Mouse (Mus musculus) mouse trophoblast stem cell (cell line): ENCODE measurements around the gene Dcaf5.
"Not testable (repeated sequence)": the region's sequence is repeated elsewhere in the genome, so short reads cannot be mapped to it uniquely, and the experiment has no call there.

Experiments used
- in situ Hi-C, 2 experiments: fragments of 300-500 bp; cut with MseI, MboI; formaldehyde crosslinking; loops; 2 replicates in 1 of 2; 3 replicates in 1 of 2; pipeline ENCODE4 v1.15.1; 2025

Gene Dcaf5

DNA sequence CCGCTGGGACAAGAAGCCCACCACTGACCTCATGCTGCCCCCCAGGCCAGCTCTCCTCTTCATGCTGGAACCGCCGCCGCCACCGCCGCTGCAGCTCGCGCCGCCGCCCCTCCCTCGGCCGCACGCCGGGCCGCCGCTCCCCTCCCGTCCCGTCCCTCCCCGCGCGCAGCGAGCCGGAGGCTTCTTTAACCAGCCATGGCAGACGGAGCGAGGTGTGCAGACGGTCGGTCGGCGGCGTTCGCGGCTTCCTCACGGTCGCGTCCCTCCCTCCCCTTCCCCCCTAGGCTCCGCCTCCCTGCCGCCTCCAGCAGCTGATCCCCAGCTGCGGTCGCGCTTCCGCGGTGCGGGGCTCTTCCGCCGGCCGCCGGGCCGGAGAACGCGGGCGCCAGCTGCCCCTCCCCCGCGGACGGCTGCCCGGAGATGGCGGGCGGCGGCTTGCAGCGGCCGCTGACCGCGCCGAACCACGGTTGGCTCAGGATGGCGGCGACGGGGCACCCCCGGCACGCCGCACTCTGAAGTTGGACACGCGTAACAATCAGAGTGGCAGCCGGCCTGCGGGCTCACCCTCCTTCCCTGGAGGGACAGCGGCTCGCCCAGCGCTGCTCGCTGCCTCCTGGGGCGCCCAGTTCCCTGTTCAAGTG is at the start of gene Dcaf5:
Gene Dcaf5, minus strand, starts transcription at position 266 of the 641 bp plus-strand sequence.
- in situ Hi-C loops = no loop called here

DNA sequence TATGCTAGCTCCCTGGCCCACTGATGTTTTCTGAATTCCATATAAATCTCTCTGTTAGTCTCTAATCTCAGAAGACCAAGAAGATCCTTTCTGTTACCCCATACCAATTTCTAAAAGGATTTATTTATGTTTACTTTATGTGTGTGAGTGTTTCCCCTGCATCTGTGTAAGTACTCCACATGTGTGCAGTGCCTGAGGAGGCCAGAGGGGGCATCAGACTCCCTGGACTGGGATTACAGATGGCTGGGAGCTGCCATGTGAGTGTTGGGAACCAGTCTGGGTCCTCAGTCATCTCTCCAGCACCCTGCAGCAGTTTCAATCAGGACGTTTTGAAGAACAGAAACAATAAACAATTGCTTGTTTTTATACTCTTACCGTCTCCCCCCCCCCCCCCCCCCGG is 47.0 kb upstream of the Dcaf5 start:
- in situ Hi-C loops = no loop called here

DNA sequence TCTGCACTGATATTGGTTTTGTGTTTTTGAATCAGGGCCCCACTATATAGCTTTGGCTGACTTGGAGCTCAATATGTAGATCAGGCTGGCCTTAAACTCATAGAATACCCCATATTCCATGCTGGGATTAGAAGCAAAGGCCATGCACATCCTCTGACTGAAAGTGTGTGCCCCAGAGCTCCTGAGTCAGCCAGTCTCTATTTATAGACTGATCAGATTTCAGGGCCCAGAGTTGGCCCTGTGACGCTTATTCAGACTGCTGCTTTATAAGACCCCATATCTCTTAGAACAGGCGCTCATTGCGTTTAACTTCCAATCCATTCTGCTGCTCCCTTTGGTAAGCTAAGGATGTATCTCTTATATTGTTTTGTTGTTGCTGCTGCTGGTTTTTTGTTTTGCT is 43.6 kb upstream of the Dcaf5 start:
- in situ Hi-C loops = no loop called here

DNA sequence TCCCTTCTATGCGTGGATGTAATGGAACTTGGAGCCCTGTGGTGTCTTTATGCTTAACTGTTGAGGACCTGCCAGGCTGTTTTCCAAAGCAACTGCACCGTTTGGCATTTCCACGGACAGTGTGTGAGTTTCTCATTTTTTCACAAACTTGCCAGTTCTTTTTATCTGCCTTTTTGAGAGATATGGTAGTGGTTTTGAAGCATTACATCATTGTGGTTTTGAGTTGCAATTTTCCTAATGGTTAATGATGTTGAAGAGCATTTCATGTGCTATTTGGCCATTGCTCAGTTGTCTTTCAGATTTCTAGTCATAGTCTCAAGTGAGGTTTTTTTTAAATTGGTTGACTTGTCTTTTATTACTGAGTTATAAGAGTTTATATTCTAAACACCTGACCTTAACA is 37.3 kb upstream of the Dcaf5 start:
- in situ Hi-C loops = no loop called here

DNA sequence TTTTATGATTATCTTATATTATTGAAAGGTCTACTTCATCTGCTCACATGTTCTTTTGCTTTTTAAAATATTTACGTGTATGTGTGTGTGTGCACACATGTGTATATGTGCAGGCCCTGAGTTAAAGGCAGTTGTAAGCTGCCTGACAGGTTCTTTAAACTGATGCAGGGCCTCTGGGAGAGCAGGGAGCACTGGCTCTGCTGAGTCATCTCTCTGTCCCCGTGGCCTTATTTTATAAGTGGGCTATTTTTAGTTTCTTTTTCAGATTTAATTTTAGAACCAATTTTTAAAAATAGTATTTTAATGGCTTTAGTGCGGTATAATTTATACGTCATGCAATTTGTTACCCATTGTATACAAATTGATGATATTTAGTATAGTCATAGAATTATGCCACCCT is 35.5 kb upstream of the Dcaf5 start:
- in situ Hi-C loops = no loop called here

DNA sequence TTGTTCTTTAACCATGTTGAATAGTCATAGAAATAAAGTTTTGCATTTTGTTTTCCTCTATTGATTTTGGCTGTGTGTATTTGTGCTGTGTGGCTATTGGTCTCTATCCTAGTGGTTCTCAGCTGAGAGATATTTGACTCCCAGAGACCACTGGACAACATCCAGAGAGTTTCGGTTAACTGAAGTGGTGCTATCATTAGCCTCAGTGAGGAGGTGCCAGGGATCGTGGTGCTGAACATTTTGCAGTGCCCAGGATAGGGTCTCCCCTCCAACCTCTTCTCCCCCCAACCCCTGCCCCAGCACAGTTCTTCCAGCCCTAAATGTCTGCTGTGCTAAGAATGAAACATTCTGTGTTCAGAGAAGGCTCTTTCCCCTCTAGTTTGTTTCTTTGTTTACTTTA is 33.8 kb upstream of the Dcaf5 start:
- in situ Hi-C loops = no loop called here

DNA sequence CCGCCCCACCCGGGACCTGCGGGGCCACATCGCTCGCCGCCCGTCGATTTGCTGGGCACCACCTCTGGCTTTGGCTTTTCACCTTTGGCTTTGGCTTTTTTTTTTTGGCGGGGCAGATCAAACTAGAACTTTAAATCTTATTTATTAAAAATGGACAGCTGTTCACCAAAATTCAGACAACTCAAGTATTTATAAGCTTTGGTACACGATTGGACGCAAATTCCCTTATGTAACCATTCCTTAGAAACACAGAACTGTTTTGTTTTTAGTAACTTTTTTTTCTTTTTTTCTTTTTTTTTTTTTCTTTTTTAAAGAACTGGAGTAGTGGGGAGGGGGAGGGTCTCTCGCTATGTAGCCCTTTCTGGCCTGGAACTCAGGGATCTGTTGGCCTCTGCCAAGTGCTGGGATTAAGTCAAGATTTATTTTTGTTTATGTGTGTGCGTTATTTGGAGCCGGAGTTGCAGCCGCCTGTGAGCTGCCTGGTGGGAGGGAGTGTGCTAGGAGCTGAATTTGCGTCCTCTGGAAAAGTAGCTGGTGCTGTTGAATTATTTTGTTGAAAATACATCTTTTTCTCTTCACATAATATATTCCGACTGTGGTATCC is 27.4 kb upstream of the Dcaf5 start:
- in situ Hi-C loops = no loop called here

DNA sequence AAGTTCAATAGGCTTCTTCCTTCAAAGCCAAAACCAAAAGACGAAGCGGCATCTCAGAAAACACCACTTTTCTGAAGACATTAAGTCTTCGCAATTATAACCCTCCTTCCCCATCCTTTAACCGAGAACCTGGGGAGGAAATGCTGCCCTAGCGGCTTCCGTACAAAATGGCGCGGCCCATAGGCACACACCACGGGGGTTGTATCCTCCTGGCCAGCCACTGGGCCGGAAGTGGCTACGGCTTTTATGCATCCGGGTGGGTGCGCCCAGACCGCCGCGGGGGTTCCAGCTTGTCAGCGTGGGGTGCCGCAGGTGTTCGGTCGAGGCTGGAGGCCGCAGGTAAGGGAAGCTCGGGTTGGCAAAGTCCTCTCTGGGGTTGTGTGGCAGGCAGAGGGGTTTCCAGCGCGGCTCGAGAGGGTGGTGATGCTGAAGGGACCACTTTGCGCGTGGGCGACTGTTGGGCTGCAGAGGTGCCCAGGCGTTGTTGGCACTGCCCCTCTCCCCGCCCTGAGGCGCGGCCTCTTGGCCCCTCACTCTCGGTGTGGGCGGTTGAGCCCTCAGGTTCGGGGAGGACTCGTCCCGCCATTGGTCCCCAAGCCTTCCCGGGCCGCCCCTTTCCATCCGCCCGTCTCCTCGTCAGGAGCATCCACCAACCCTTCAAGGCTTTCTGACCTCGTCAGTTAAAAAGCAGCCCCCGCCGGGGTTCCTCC is 26.7 kb upstream of the Dcaf5 start, which contains the start of gene Exd2:
Gene Exd2, plus strand, starts transcription at position 154 of the 710 bp plus-strand sequence.
- in situ Hi-C loops = no loop called here

DNA sequence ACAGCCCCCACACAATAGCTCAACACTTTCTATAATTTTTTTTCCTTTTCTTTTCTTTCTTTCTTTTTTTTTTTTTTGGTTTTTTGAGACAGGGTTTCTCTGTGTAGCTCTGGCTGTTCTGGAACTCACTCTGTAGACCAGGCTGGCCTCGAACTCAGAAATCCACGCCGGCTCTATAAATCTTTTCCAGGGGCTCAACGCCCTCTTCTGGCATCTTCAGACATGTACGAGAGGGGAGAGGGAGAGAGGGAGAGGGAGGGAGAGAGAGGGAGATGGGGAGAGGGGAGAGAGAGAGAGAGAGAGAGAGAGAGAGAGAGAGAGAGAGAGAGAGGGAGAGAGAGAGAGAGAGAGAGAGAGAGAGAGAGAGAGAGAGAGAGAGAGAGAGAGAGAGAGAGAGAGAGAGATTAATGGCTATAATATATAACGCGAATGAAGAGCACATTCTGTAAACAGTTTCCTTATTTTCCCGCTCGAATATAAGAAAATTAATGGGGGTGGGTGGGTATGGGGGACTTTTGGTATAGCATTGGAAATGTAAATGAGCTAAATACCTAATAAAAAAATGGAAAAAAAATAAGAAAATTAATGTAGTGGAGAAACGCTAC is 26.0 kb upstream of the Dcaf5 start:
- in situ Hi-C loops = not testable (repeated sequence)

DNA sequence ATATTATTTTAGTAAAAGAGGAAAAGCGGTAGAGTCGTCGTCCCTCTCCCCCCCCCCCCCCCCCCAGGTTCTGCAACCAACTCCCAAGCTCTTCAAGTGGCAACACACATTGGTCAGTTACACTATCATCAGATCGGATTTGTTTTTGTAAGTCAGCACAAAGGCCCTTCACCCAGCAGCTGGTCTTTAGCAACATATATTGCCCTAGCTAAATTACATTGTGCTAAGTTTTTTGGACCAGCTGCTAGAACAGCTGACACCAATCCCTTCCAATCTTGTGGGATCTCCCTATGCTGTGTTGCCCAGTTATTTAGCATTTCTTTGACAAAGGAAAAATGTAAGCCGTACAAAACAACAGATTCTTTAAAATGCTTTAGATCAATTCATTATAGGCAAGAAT is 21.6 kb upstream of the Dcaf5 start:
- in situ Hi-C loops = no loop called here

DNA sequence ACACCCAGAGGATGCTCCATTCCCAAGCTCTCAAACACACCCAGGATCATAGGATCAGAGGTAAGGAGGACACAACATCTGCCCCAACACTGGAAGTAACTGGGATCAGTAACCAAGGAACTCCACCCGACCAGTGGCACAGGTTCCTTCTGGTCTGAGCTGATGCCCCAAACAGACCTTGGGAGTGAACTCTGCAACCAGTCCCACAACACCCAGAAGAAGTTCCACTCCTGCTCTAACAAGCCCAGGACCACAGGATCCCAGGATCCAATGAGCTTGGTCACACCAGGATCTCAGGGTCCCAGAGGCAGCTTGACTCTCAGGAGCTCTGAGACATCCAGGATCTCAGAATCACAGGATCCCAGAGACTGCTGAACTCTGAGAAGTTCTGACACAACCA is 17.1 kb upstream of the Dcaf5 start:
- in situ Hi-C loops = no loop called here

DNA sequence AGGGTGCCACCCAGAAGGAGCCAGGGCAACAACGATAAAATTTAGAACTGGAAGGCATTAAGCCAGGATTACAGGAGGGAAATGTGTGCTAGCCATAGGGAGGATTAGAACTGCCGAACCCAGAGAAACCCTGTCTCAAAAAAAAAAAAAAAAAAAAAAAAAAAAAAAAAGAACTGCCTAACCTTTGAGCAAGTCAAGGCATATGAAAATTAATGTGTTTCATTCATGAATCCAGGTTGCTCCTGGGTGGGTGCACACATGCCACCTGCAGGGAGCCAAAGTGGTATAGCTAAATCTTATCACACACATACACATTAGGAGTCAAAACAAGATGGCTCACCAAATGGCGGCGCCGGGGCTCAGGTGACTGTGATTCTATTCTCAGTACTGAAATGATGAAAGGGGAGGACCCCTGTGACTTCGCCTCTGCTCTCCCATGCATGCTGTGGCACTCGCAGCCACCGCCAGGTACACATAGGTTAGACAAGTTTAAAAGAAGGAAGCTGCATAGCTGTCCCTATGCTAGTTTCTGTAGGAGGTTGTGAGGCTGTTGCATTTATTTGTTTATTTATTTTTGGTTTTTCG is 8.2 kb upstream of the Dcaf5 start:
- in situ Hi-C loops = no loop called here

DNA sequence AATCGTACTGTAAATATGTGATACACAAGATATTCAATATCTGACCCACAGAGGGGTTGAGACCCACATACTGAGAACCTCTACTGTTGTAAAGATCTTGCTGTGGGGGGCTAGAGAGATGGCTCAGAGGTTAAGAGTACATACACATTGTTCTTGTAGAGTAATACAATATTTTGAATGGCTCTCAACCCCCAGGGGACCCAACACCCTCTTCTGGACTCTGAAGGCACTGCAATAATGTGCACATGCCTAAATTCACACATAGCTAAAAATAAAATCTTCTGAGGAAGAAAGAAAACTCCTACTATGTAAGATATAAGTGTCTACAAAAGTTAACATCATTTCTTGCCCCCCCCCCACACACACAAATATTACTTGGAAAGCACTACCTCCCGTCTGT is 4.6 kb upstream of the Dcaf5 start:
- in situ Hi-C loops = no loop called here

DNA sequence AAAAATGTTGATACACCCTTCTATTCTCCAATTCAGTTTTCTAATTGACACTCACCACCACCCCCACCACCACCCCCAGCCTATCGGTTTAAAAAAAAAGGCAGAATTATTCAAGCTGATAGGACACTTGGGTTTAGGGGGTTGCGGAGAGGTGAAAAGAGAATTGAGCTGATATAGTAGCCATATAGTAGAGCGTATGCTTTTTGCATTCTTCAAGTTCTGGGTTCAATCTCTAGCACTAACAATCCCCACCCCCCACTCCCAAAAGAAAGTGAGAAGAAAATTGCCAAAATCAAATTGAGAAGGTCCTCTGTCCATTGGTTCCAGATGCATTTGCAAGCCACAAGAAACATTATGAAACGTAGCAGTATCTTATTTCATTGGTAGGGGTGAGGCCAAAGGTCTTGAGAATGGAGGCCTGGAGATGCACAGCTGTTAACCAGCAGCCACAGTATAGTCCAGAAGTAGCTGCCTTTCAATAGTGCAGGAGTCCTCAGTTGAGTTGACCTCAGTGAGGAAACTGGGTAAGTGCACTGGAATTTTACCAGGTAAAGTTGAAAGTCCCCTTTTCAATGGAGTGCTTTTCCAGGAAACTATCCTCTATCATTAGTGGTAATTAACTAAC is 762 bp upstream of the Dcaf5 start:
- in situ Hi-C loops = no loop called here

DNA sequence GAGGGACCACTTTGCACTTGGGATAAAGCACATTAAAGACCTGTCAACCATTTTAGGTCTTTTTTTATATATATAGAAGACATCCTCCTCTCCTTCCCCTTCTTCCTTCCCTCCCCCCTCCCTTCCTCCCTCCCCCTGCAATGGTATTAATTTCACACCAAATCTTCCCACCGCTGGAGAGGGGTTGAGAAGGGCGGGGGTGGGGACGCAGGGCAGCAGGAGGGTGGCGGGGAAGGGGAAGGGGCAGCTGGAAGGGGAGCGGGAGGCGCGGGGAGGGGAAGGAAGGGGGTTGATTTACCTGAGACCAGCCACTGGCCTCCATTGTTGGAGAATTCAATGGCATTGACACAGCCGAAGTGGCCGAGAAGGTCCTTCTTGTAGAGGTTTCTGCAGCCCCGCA is 514 bp downstream of the Dcaf5 start:
- in situ Hi-C loops = no loop called here

DNA sequence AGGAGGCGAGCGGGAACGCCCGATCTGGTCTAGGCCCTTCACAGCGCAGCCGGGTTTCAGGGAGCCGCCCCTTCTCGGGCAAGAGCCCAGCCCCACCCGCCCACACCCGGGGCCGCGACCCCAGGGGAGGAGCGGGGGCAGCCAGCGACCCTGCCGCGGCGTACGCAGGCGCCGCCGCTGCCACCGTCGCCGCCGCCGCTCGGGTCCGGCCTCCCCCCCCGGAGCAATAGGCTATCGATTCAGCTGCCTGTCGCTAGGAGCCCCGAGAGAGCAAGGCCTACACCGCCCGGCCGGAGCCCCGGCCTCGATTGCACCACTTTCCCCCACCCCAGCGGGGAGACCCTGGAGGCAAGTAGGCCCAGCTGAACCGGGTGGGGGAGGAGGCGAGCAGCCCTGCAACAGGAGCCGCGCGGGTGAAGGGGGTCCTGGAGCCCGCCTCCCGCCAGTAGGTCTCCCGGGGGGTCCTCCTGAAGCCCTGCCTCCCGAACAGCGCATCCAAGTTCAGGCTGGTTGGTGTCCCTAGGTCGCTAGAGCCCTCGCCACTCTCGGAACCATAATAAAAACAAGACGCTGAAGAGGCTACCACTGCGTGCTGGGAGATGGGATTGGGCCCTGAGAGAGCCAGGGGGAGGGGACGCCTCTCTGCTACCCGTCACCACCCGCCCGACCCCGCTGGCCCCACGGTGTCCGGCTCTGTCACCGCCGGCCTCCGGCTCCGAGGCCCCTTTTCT is 1.3 kb downstream of the Dcaf5 start:
- in situ Hi-C loops = no loop called here

DNA sequence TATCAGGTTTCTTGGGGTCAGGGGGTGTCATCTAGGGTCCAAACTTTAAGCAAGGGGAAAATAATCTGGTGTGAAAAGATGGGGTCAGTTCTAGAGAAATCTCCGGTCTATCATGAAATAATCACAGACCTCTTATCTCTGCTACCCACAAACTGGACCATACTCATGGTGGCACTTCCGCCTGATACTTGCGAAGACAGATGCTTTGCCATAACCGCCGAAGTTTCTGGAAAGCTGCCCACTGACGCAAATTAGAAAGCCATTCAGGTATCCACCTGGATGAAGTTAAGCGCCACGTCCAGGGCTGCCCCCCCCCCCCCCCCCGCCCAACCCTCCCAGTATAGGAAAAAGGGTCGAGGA is 1.8 kb downstream of the Dcaf5 start:
- in situ Hi-C loops = no loop called here

DNA sequence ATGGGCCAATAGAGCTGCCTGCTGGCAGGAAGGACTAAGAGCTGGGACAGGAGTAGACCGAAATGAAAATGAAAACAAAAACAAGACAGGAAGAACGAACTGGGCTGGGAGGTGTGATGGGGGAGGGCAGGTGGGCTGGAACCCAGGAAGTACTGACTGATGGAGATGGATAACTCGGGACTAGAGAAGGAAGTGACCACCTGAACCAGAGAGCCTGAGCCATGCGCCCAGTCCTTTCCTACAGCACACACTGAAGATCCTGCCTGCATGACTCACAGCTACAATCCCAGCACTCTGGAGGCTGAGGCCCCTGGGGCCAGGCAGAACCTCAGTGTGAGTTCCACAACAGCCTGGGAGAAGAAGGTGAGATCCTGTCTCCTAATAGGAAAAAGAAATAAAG is 3.1 kb downstream of the Dcaf5 start:
- in situ Hi-C loops = no loop called here

DNA sequence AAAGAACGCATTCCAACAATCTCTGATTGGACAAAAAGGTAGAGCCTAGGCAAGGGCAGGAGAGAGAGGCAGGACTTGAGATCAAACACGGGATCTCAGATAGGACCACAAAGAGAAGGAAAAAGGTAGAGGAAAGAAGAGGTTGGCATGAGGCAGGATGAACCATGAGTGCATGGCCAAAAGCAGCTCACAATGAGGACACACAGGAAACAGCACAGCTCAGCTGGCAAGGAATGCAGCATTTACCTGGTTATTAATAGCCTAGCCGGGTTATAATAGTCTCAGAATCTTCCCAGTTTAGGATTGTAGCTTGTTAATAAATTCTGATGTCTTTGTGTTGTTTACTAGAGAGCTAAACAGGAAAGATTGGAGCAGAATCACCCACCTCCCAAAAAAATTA is 8.7 kb downstream of the Dcaf5 start:
- in situ Hi-C loops = no loop called here

DNA sequence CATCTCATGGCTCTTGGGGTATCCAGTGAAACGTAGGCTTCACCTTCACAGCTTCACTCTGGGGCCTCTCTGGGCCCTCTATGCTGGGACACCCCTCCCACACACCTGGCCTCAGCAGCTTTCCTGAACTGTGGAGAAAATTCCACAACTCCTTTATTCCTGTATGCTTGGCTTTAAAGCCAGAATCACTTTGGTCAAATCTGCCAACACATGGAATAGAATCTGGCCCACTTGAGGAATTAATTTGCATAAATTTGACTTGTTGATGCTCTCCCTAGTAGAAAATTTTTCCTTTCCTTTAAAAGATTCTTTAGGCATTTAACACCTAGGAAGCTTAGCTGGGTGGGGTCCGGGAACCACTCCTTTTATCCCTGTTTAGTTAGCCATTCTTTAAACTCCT is 21.3 kb downstream of the Dcaf5 start:
- in situ Hi-C loops = no loop called here

DNA sequence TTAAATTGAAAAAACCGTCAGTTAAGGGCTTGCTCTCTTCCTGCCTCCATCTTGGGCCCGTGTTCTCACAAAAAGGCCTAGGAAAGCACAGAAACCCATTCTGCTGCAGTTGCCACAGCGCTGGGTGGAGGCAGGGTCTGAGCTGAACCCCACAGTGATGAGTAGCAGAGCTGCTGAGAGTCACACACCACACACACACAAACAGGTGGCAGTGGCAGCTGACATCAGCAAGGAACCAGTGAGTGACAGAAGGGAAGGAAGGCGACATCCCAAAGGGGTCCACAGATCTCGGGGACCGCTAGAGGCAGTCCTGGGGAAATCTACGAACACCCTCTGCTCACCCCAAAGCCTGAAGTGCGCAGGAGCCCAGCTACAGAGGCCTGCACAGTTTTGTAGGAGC is 25.5 kb downstream of the Dcaf5 start:
- in situ Hi-C loops = no loop called here
